Mouse (Mus musculus): ENCODE results near the gene Pla2g6.

The Pla2g6 gene

DNA sequence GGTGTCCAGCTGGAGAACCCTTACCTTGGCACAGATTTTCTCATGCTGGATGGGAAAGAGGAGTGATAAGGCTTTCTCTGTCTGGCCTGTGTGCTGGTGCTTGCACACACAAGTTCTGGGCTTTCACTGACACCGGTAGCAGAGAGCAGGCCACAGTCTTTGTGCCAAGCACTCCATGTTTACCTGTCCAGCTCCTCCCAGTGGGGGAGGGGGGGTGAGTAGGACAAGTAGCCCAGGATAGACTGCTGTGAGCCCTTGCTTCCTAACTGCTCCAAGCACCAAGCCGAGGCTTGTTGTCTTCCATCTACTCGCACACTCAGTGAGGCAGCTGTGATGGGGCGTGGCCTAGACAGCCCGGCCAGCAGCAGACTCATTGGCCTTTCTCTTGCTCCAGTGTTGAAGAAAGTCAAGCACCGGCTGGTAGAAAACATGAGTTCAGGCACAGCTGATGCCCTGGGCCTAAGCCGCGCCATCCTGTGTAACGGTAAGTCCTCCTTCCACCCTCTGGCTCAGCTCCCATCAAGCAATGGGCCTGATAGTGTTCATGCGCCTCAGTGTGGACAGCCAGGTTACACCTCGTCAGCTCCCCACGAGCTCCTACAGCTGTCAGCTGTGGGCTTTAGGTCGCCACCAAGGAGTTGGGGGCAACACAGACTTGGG, 85.5 kb downstream of the Pla2g6 start:
- no peak for DNase-seq (ENCODE audit: extremely low read depth, low read depth)

DNA sequence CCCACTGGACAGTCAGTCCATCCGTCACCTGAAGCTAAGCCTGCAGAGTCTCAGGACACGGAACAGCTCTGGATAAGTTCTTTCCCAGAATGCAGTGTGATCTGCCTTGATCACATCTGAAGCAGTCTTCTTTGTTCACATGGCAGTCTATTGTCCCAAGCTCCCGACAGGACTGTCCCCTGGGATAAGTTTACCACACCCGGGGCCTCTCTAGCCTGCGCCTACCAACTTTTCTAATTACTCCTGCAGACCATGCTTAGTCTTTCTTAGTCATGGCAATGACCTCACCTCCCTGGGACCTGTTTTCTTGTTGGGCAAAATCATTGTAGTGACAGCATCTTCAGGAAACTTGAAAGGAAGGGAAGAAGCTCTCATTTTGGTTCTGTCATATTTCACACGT, 90.2 kb downstream of the Pla2g6 start:
- DNase-seq (ENCODE audit: extremely low read depth, low read depth), result no peak

All from MEL-GATA-1-ER (cell line).